Mouse (Mus musculus): ENCODE results near the gene Ttc3. TPM values are rescaled to one million over a fixed set of nuclear protein-coding genes. Genes with fewer than 3 reads are reported as not detected.
"Not testable (repeated sequence)": the region's sequence is repeated elsewhere in the genome, so short reads cannot be mapped to it uniquely, and the experiment has no call there.

Ttc3 gene
- polyA plus RNA-seq, 1 experiment = 20.3 TPM

GRCm38 (mm10) chr16:94451545-94452488, 81.4 kb downstream of the Ttc3 start:
- H3K4me1 ChIP-seq (ENCODE audit: control insufficient read depth, insufficient read depth, low read length) = peaks cover 4% of the 10 kb centered on the region; the same call in 1 of the 2 replicates
- H3K4me3 ChIP-seq (ENCODE audit: insufficient read depth, low read length) = no peak overlapping the region
- TF ChIP-seq POLR2A (IDR thresholded peaks at IDR 0.05; ENCODE audit: borderline replicate concordance, low read depth, low read length) = no peak
- no peak for TF ChIP-seq CTCF (IDR thresholded peaks at IDR 0.05; ENCODE audit: low read depth, low read length)
- no peak overlapping the region for H3K27ac ChIP-seq (ENCODE audit: insufficient read depth, low read depth, low read length)

DNA sequence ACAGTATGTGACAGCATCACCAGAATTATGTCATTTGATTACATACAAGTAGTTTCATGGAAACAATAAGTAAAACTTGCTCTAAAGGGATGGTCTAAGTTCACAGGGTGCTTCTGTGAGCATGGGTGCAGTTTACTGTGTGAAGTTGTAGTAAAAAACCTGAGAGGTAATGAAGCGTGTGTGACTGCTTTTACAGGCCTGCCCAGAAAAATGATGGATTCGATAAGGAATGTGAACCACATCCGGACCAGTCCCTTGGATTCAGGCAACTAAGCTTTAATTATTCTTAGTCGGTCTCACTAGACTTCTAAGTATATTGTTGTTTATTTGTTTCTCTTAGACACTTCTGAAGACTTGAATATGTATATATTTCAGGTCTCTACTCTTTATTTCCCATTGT, 82.3 kb downstream of the Ttc3 start:
- Histone ChIP-seq H3K27ac (ENCODE audit: insufficient read depth, low read depth, low read length) (no peak overlapping the region), H3K4me1 (ENCODE audit: control insufficient read depth, insufficient read depth, low read length) (peaks cover 4% of the 10 kb centered on the region; the same call in 1 of the 2 replicates), H3K4me3 (ENCODE audit: insufficient read depth, low read length) (no peak overlapping the region)
- TF ChIP-seq CTCF (IDR thresholded peaks at IDR 0.05; ENCODE audit: low read depth, low read length) = no peak
- no peak for TF ChIP-seq POLR2A (IDR thresholded peaks at IDR 0.05; ENCODE audit: borderline replicate concordance, low read depth, low read length)

DNA sequence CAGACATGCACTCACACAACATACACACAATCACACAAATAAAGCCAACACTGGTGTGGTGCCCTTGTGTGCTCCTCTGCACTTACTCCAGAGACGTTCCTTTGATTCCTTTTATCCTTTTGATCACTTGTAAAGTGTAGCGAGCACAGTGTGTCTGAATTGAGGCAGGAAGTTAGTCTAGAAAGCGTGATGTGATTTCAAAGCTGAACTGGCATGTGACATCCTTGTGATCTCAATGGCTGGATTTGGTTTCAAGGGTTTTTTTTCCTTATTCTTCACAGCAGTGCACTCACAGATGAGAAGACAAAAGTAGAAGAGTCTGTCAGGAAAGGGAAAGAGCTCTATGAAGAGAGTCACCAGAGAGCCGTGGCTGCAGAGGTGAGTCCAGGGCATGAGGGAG, 83.7 kb downstream of the Ttc3 start:
- no peak for TF ChIP-seq POLR2A (IDR thresholded peaks at IDR 0.05; ENCODE audit: borderline replicate concordance, low read depth, low read length)
- TF ChIP-seq CTCF (IDR thresholded peaks at IDR 0.05; ENCODE audit: low read depth, low read length) = no peak
- peak overlapping the region; percentile 59 for H3K27ac ChIP-seq (ENCODE audit: insufficient read depth, low read depth, low read length)
- H3K4me3 ChIP-seq (ENCODE audit: insufficient read depth, low read length) = no peak overlapping the region
- peaks cover 4% of the 10 kb centered on the region; the same call in 1 of the 2 replicates for H3K4me1 ChIP-seq (ENCODE audit: control insufficient read depth, insufficient read depth, low read length)

GRCm38 (mm10) chr16:94464067-94464466, 93.6 kb downstream of the Ttc3 start:
- no peak for TF ChIP-seq CTCF (IDR thresholded peaks at IDR 0.05; ENCODE audit: low read depth, low read length)
- no peak for TF ChIP-seq POLR2A (IDR thresholded peaks at IDR 0.05; ENCODE audit: borderline replicate concordance, low read depth, low read length)
- Histone ChIP-seq H3K4me1 (ENCODE audit: control insufficient read depth, insufficient read depth, low read length) (no peaks in the 10 kb centered on the region), H3K4me3 (ENCODE audit: insufficient read depth, low read length) (no peak overlapping the region), H3K27ac (ENCODE audit: insufficient read depth, low read depth, low read length) (no peak overlapping the region)

DNA sequence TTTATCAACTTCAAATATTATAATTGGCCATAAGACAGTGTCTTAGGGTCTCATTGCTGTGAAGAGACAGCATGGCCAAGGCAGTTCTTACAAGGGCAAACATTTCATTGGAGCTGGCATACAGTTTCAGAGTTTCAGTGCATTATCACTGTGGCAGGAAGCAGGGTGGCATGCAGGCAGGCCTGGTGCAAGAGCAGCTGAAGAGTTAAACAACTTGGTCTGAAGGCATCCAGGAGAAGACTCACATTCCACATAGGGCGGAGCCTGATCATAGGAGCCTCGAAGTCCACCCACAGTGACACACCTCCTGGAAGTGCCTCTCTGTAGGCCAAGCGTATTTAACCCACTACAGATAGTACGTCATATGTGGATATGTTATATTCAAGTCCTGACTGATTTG, 95.5 kb downstream of the Ttc3 start:
- H3K4me1 ChIP-seq (ENCODE audit: control insufficient read depth, insufficient read depth, low read length) = no peaks in the 10 kb centered on the region
- no peak overlapping the region for H3K27ac ChIP-seq (ENCODE audit: insufficient read depth, low read depth, low read length)
- TF ChIP-seq CTCF (IDR thresholded peaks at IDR 0.05; ENCODE audit: low read depth, low read length) (no peak), POLR2A (IDR thresholded peaks at IDR 0.05; ENCODE audit: borderline replicate concordance, low read depth, low read length) (no peak)
- H3K4me3 ChIP-seq (ENCODE audit: insufficient read depth, low read length) = no peak overlapping the region

DNA sequence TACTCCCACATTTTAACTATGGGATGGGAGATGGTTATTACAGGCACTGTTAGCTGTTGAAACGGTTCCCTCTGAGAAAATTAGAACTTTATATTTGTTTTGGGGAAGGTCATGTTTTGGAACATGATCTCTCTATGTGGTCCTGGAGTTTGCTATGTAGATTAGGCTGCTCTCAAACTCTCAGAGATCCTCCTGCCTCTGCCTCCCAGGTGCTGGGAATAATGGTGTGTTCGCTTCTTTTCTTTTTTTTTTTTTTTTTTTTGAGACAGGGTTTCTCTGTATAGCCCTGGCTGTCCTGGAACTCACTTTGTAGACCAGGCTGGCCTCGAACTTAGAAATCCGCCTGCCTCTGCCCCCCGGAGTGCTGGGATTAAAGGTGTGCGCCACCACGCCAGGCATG, 95.9 kb downstream of the Ttc3 start:
- not testable (repeated sequence) for H3K4me1 ChIP-seq (ENCODE audit: control insufficient read depth, insufficient read depth, low read length); H3K27ac ChIP-seq (ENCODE audit: insufficient read depth, low read depth, low read length); H3K4me3 ChIP-seq (ENCODE audit: insufficient read depth, low read length)

GRCm38 (mm10) chr16:94467337-94468055, 97.1 kb downstream of the Ttc3 start:
- Histone ChIP-seq H3K4me3 (ENCODE audit: insufficient read depth, low read length) (no peak overlapping the region), H3K27ac (ENCODE audit: insufficient read depth, low read depth, low read length) (no peak overlapping the region), H3K4me1 (ENCODE audit: control insufficient read depth, insufficient read depth, low read length) (no peaks in the 10 kb centered on the region)
- TF ChIP-seq CTCF (IDR thresholded peaks at IDR 0.05; ENCODE audit: low read depth, low read length) (no peak), POLR2A (IDR thresholded peaks at IDR 0.05; ENCODE audit: borderline replicate concordance, low read depth, low read length) (no peak)

GRCm38 (mm10) chr16:94468391-94468790, 98.0 kb downstream of the Ttc3 start:
- Histone ChIP-seq H3K4me1 (ENCODE audit: control insufficient read depth, insufficient read depth, low read length) (no peaks in the 10 kb centered on the region), H3K27ac (ENCODE audit: insufficient read depth, low read depth, low read length) (no peak overlapping the region), H3K4me3 (ENCODE audit: insufficient read depth, low read length) (no peak overlapping the region)
- TF ChIP-seq CTCF (IDR thresholded peaks at IDR 0.05; ENCODE audit: low read depth, low read length) (no peak), POLR2A (IDR thresholded peaks at IDR 0.05; ENCODE audit: borderline replicate concordance, low read depth, low read length) (no peak)

DNA sequence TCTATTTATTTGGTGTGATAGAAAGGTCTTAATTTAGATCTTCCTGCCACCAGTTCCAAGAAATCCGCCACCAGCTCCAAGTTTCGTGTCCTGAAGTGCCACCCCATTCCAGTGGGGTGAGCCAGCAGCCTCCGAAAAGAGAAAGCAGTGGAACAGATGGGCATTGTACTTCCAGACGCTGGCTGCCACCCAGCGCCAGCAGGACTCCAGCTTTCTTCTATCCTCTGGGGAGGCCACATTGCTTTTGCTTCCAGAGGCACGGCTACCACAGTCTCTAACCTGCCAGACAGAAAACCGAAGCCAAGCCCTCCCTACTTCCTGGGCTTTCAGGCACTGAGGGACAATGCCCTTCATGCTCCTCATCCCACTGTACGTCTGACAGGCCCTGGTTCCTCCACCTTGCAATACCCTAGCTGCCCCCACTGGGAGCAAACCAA, 102.1 kb downstream of the Ttc3 start:
- H3K27ac ChIP-seq (ENCODE audit: insufficient read depth, low read depth, low read length) = no peak overlapping the region
- H3K4me3 ChIP-seq (ENCODE audit: insufficient read depth, low read length) = no peak overlapping the region
- TF ChIP-seq POLR2A (IDR thresholded peaks at IDR 0.05; ENCODE audit: borderline replicate concordance, low read depth, low read length) (no peak), CTCF (IDR thresholded peaks at IDR 0.05; ENCODE audit: low read depth, low read length) (no peak)
- H3K4me1 ChIP-seq (ENCODE audit: control insufficient read depth, insufficient read depth, low read length) = no peaks in the 10 kb centered on the region

All from bone marrow macrophage, adult 2 months (primary cell).